Mouse (Mus musculus) megakaryocyte, embryonic 14.5 days (primary cell): Measurements from ENCODE around the gene Ankrd50.

ENCODE experiments used
- FLI1 ChIP-seq: IDR thresholded peaks from 2 replicates; pipeline ENCODE4 v1.6.1; 2012; ENCODE audit warnings: low read length, inconsistent platforms, mixed read lengths
- GATA1 ChIP-seq: IDR thresholded peaks from 3 replicates; pipeline ENCODE4 v1.6.1; 2012; ENCODE audit warnings: mixed read lengths, low read length, inconsistent platforms, borderline replicate concordance

- no peak for TF ChIP-seq GATA1
- no peak for TF ChIP-seq FLI1
These were observed 16.5 kb downstream of the Ankrd50 start for GRCm38 (mm10) chr3:38468131-38468530.
